Mouse (Mus musculus): ENCODE data around the gene Gm10772.
"Not testable (repeated sequence)": the region's sequence is repeated elsewhere in the genome, so short reads cannot be mapped to it uniquely, and the experiment has no call there.

Gm10772 gene

DNA sequence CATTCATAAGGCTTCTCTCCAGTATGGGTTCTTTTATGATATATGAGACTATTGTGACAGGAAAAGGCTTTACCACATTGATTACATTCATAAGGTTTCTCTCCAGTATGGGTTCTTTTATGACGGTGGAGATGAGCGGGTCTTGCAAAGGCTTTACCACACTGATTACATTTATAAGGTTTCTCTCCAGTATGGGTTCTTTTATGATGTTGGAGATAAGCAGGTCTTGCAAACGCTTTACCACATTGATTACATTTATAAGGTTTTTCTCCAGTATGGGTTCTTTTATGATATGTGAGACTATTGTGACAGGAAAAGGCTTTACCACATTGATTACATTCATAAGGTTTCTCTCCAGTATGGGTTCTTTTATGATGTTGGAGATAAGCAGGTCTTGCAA lies at the start of gene Gm10772:
Gene Gm10772 (minus strand): TSS at position 101 of the 400 bp plus-strand sequence.
- DNase-seq = not testable (repeated sequence)

DNA sequence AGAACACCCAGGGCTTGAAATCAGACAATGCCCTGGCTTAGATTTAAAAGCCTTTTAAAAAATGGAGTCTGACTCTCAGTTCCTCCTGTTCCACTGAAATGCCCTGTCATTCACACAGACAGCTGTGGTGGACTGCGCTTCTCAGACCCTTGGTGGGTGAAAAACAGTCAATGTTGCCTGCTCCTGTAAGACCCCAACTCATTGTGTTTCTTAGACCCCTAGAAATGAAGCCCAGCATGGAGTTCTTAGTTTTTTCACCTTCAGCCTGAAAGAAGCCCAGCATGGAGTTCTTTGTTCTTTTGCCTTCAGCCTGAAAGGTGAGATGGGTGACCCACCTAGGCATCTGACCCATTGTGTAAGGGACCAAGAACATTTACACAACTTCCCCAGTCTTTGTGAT lies 36.5 kb upstream of the Gm10772 start:
- not testable (repeated sequence) for DNase-seq

DNA sequence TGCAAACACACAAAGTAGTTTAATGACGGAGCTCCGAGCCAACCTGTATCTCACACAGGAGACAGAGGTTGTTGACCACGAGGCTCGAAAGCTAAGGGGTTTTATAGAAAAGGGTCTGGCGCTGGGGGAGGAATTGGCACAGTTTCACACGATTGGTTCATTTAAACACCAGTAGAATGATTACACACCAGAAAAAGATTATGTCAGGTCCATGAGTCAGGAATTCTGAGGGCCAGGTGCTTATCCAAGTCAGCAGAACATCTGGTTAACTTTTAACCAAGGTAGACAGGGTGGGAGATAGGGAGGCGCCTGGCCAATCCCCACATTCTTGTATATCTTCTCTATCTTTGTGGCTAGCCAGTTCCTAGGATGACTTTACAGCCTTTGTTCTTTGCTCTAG lies 35.8 kb upstream of the Gm10772 start:
- not testable (repeated sequence) for DNase-seq

DNA sequence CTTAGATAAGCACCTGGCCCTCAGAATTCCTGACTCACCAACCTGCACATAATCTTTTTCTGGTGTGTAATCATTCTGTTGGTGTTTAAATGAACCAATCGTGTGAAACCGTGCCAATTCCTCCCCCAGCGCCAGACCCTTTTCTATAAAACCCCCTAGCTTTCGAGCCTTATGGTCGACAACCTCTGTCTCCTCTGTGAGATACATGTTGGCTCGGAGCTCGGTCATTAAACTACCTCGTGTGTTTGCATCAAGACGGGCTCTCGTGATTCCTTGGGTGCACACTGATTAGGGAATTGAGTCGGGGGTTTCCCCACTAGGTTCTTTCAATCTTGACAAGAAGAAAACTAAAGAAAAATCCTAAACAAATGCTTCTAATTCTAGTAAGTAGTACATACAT lies 13.0 kb downstream of the Gm10772 start:
- no peak for DNase-seq

DNA sequence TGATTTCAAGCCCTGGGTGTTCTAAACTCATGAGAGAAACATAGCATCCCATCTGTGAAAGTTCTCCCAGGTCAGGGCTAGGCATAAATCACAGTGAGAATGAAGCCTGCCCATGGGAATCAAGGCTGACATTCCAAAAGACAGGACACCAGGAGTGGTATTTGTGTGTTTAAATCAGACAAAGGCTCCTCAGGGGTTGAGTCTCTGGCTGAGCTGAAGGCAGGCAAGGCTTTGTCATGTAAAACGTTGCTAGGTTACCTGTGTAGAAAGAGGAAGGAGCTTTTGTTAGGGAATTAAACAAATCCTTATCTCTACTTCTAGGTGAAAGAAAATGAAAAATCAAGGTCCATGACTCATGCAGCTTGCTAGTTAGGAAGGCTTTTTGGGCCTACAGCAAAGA lies 13.6 kb downstream of the Gm10772 start:
- not testable (repeated sequence) for DNase-seq

DNA sequence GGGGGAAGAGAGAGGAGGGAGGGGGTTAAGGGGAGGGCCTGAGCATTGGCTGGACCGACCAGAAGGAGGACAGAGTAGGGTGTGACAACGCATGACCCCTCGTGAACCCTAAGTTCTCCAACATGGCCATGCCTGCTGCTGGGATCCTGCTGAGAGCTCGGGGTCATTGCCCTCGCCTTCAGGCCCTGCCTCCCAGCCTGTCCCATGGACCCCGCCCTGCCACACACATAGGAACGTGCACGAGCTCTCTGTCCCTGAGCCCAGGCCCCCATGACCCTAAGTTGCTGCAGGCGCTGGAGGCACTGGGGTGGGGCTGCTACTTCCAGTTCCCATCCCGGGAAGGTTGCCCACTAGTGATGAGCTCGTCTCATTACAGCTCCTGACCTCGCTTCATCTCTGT lies 48.2 kb downstream of the Gm10772 start:
- not testable (repeated sequence) for DNase-seq
